Mouse (Mus musculus): ENCODE results near the gene Fscn1. TPM values are rescaled to one million over a fixed set of nuclear protein-coding genes. Genes with fewer than 3 reads are reported as not detected.

Fscn1 gene
- total RNA-seq (2014; fragmentation: Nextera tagmentation): not detected in 2 replicates
- total RNA-seq (2017): not detected in 2 replicates

- ATAC-seq (replicated peaks; ENCODE audit: poor library complexity, severe bottlenecking): peak; percentile 60
Measured at GRCm38 (mm10) chr5:142959576-142960556, at the start of gene Fscn1. Fscn1 (plus strand) TSS chr5:142960343.

DNA sequence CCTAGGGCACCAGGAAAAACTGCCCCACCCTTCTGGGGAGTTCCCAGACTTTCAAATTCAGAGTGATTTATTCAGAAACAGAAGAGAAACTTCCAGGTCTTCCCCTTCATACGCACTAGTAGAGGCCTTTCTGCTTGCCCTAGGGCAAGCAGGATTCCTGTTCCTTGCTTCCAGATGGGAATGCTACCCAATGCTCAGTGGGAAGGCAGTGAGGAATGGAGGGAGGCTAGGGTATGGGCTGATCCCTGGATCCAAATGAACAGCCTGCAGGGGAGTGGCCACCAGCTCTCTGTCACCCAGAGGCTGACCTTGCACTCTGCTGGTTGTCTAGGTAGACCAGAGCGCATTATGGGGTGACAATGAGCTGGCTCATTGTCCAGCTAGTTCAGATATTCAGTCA, 48.5 kb upstream of the Fscn1 start:
- ATAC-seq (replicated peaks; ENCODE audit: poor library complexity, severe bottlenecking): no peak

- ATAC-seq (replicated peaks; ENCODE audit: poor library complexity, severe bottlenecking): no peak
Measured at GRCm38 (mm10) chr5:142912320-142912719, 47.8 kb upstream of the Fscn1 start.

GRCm38 (mm10) chr5:142912739-142913138, 47.4 kb upstream of the Fscn1 start:
- ATAC-seq (replicated peaks; ENCODE audit: poor library complexity, severe bottlenecking): peak; percentile 41

DNA sequence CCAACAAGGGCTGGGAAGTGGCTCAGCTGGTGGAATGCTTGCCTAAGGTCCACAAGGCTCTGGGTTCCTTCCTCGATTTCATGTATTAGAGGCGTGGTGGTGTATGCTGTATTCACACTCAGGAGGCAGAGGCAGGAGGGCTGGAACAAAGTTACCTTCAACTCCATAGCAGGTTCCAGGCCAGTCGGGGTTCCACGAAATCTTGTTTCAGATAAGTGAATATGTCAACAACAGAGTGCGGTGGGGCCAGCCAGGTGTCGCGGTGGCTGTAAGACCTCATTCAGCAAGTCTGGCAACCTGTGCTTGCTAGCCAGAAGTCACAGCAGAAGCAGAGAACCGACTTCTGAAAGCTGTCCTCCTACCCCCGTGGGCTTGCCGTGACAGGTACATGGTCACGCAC, 44.9 kb upstream of the Fscn1 start:
- no peak for ATAC-seq (replicated peaks; ENCODE audit: poor library complexity, severe bottlenecking)

- no peak for ATAC-seq (replicated peaks; ENCODE audit: poor library complexity, severe bottlenecking)
Measured at GRCm38 (mm10) chr5:142916593-142916992, 43.5 kb upstream of the Fscn1 start.

- ATAC-seq (replicated peaks; ENCODE audit: poor library complexity, severe bottlenecking): no peak
Measured at GRCm38 (mm10) chr5:142917402-142917801, 42.7 kb upstream of the Fscn1 start.

GRCm38 (mm10) chr5:142920311-142921073, 39.7 kb upstream of the Fscn1 start:
- peak; percentile 99 for ATAC-seq (replicated peaks; ENCODE audit: poor library complexity, severe bottlenecking)

GRCm38 (mm10) chr5:142921074-142921459, 39.1 kb upstream of the Fscn1 start:
- no peak for ATAC-seq (replicated peaks; ENCODE audit: poor library complexity, severe bottlenecking)

GRCm38 (mm10) chr5:142922251-142922650, 37.9 kb upstream of the Fscn1 start:
- ATAC-seq (replicated peaks; ENCODE audit: poor library complexity, severe bottlenecking): no peak

- no peak for ATAC-seq (replicated peaks; ENCODE audit: poor library complexity, severe bottlenecking)
Measured at GRCm38 (mm10) chr5:142923781-142924180, 36.4 kb upstream of the Fscn1 start.

- no peak for ATAC-seq (replicated peaks; ENCODE audit: poor library complexity, severe bottlenecking)
Measured at GRCm38 (mm10) chr5:142924336-142924959, 35.7 kb upstream of the Fscn1 start.

GRCm38 (mm10) chr5:142926204-142926939, 33.8 kb upstream of the Fscn1 start:
- peak; percentile 78 for ATAC-seq (replicated peaks; ENCODE audit: poor library complexity, severe bottlenecking)

DNA sequence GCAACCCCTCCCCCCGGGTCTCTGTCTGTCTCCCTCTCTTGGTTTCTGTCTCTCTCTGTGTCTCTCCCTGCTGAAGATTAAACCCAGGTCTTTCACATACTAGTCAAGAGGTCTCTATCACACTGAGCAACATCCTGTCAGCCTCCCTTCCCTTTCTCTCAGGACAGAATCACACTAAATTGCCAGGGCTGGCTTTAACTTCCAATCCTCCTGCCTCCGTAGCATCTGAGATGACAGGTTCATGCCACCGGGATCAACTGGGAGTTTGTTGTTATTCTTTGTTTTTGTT, 33.3 kb upstream of the Fscn1 start:
- ATAC-seq (replicated peaks; ENCODE audit: poor library complexity, severe bottlenecking): no peak

DNA sequence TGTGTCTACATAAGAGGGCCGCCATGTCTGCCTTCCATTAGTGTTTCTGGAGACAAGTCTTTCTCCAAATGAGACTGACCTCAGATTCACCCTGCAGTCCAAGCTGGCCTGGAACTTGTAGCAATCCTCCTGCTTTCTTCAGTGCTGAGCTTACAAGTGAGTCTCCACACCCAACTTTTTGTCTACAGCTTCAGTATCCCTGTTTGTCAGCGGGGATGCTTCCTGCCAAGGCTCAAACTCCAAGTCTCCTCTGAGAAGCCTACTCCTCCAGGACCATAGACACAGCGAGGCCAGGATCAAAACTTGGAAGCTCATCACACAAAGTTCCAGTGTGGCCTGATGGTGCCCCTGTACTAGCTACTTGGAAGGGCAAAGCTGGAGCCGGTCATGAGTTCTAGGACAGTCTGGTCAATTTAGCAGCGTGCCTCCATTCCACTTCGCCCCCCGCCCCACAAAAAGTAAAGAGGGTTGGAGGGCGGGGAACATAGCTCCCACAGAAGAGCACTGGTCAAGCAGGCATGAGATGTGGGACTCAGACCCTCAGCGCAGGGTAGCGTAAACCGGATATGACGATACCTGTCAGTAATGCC, 32.7 kb upstream of the Fscn1 start:
- ATAC-seq (replicated peaks; ENCODE audit: poor library complexity, severe bottlenecking): no peak

GRCm38 (mm10) chr5:142928749-142929399, 31.3 kb upstream of the Fscn1 start:
- peak; percentile 78 for ATAC-seq (replicated peaks; ENCODE audit: poor library complexity, severe bottlenecking)

DNA sequence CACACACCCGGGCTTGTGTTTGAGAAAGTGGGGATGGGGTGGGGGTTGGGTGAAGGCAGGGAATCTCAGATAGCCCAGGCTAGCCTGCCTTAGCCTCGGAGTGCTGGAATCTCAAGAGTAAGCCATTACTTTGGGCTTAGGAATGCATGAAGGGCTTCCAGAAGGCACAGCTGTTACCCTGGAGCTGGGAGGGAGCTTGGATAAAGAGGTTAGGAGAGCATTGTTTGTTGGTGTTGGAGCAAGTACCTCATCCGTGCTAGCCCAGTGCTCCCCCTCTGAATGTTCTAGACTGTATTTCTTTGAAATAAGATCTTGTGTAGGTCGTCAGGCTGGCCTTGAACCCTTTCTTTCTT, 30.8 kb upstream of the Fscn1 start:
- ATAC-seq (replicated peaks; ENCODE audit: poor library complexity, severe bottlenecking): peak; percentile 7

- no peak for ATAC-seq (replicated peaks; ENCODE audit: poor library complexity, severe bottlenecking)
Measured at GRCm38 (mm10) chr5:142931241-142931745, 28.9 kb upstream of the Fscn1 start.

DNA sequence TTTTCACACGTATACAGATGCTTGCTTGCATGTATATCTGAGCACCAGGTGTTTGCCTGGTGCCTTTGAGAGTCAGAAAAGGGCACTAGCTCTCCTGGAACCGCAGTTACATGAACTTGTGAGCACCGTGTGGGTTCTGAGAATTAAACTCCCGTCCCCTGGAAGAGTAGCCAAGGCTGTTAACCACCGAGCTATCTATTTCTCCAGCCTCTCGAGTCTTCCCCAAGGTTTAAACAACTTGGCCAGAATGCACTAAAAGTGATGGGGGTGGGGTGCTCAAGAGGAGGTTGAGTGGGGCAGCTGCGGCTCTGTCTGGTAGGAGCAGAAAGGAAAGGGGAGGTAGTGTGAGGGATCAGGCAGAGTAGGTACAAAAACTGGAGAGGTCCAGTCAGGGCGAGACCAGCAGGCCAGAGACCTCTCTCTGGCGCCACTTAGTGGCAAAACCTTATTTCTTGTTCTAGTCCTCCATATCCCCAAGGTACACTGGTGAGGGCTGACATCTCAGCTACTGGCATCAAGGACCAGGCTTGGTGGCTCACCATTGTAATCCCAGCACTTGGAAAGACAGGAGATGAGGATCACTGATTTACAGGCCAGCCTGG, 28.0 kb upstream of the Fscn1 start:
- ATAC-seq (replicated peaks; ENCODE audit: poor library complexity, severe bottlenecking): peak; percentile 64
